ENCODE assay signal across 8 mouse cellular contexts in the genomic region with DNA sequence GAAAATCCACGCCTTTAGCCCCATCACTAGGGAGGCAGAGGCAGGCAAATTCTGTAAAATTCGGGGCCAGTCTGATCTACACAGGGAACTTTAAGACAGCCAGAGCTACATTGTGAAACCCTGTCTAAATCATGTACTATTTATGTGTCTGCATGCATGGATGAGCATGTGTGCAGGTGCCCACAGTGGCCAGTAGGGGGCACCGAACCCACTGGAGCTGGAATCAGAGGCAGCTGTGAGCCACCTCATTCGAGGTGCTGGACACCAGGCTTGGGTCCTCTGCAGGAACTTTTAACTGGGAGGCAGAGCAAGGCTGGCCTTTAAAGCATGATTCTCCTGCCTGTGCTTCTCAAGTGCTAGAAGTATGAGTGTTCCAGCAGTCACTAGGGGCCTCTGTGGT.
DNase-seq lines count a peak whose midpoint lies in the region; ATAC-seq and TF ChIP-seq lines count a peak whose summit lies in the region.

No protein-coding gene starts in this region.

- H3K27ac ChIP-seq in heart, postnatal 0 days (ENCODE audit: low read depth): no peak overlapping the region
- peak overlapping the region; percentile 73 for H3K27ac ChIP-seq in liver, postnatal 0 days (ENCODE audit: low read depth)
- no peak overlapping the region for H3K27ac ChIP-seq in hindbrain, embryonic 10.5 days

- no peak for DNase-seq in heart, postnatal 0 days (ENCODE audit: low spot score)
- DNase-seq in heart, postnatal 4 days: no peak
- DNase-seq in 416B (ENCODE audit: low read depth) (peak; percentile 68), NIH3T3 (ENCODE audit: low read depth) (peak; percentile 53)
- DNase-seq in liver, postnatal 0 days: peak; percentile 49
- DNase-seq in frontal cortex, postnatal 36 days (ENCODE audit: low spot score in 2 of 2): no peak
- no peak for DNase-seq in layer of hippocampus, adult 8-10 months (ENCODE audit: low spot score in 2 of 2)
- no peak for DNase-seq in hindbrain, embryonic 10.5 days (ENCODE audit: low spot score)

- H3K4me3 ChIP-seq in heart, postnatal 0 days (ENCODE audit: low read depth, low read length): no peak overlapping the region
- no peak overlapping the region for H3K4me3 ChIP-seq in liver, postnatal 0 days (ENCODE audit: low read depth, low read length)
- no peak overlapping the region for H3K4me3 ChIP-seq in hindbrain, embryonic 10.5 days

- 0 out of 2 replicates have a peak, but pooled peaks cover 4% of the 10 kb centered on the region for H3K4me1 ChIP-seq in heart, postnatal 0 days (ENCODE audit: control insufficient read depth, insufficient read depth)
- H3K4me1 ChIP-seq in liver, postnatal 0 days (ENCODE audit: insufficient read depth): peaks cover 49% of the 10 kb centered on the region
- peaks cover 18% of the 10 kb centered on the region for H3K4me1 ChIP-seq in hindbrain, embryonic 10.5 days (replicated peaks)

- 74% methylated on average over 4 of the region's 4 CpGs for WGBS in heart, postnatal 0 days
- 66% methylated on average over 4 of the region's 4 CpGs for WGBS in liver, postnatal 0 days (ENCODE audit: insufficient replicate concordance)
- WGBS in hindbrain, embryonic 10.5 days: 72% methylated on average over 4 of the region's 4 CpGs

- H3K27me3 ChIP-seq in heart, postnatal 0 days (ENCODE audit: control insufficient read depth, insufficient read depth, low read length): no peaks in the 10 kb centered on the region
- no peaks in the 10 kb centered on the region for H3K27me3 ChIP-seq in liver, postnatal 0 days (ENCODE audit: insufficient read depth, low read length)
- no peaks in the 10 kb centered on the region for H3K27me3 ChIP-seq in hindbrain, embryonic 10.5 days (ENCODE audit: insufficient read depth, poor library complexity, severe bottlenecking)

- TF ChIP-seq EP300 in heart, postnatal 0 days (IDR thresholded peaks at IDR 0.05; ENCODE audit: low read depth): no peak
- TF ChIP-seq EP300 in liver, postnatal 0 days (IDR thresholded peaks at IDR 0.05; ENCODE audit: low read depth): no peak

- H3K36me3 ChIP-seq in heart, postnatal 0 days (replicated peaks; ENCODE audit: control insufficient read depth, insufficient read depth, low read length): peaks cover 33% of the 10 kb centered on the region
- H3K36me3 ChIP-seq in liver, postnatal 0 days (replicated peaks; ENCODE audit: insufficient read depth, low read length): peaks cover 6% of the 10 kb centered on the region
- peaks cover 22% of the 10 kb centered on the region for H3K36me3 ChIP-seq in hindbrain, embryonic 10.5 days

- H3K9ac ChIP-seq in heart, postnatal 0 days (replicated peaks; ENCODE audit: low read depth, low read length): no peak overlapping the region
- no peak overlapping the region for H3K9ac ChIP-seq in liver, postnatal 0 days (replicated peaks)

- ATAC-seq in heart, postnatal 0 days (ENCODE audit: insufficient read depth, low read depth): no peak
- ATAC-seq in liver, postnatal 0 days: no peak

- TF ChIP-seq CTCF in heart, postnatal 0 days (IDR thresholded peaks at IDR 0.05; ENCODE audit: low read depth): peak; percentile 37
- TF ChIP-seq CTCF in liver, postnatal 0 days (IDR thresholded peaks at IDR 0.05; ENCODE audit: low read depth): peak; percentile 85

- H3K9me3 ChIP-seq in heart, postnatal 0 days (replicated peaks; ENCODE audit: control insufficient read depth, low read length): no peaks in the 10 kb centered on the region
- H3K9me3 ChIP-seq in liver, postnatal 0 days (ENCODE audit: low read length): no peaks in the 10 kb centered on the region
- no peaks in the 10 kb centered on the region for H3K9me3 ChIP-seq in hindbrain, embryonic 10.5 days

- H3K4me2 ChIP-seq in heart, postnatal 0 days (ENCODE audit: low read depth, low read length): no peak overlapping the region
- H3K4me2 ChIP-seq in liver, postnatal 0 days (ENCODE audit: low read depth, low read length): no peak overlapping the region

Comparison
In these comparisons a context has a peak if more than half of its experiments do, and no peak if none do; other contexts are left out.
1. DNase-seq: peak in 416B (single experiment), NIH3T3 (single experiment) and liver, postnatal 0 days (single experiment); none in heart, postnatal 0 days (single experiment), heart, postnatal 4 days (single experiment), frontal cortex, postnatal 36 days (0 of 2), layer of hippocampus, adult 8-10 months (0 of 2) and hindbrain, embryonic 10.5 days (single experiment).